Mouse (Mus musculus): ENCODE measurements around the gene Ighmbp2.
A peak's percentile ranks its signal among the peaks of the same experiment; 100 is the strongest.
"Not testable (repeated sequence)": the region's sequence is repeated elsewhere in the genome, so short reads cannot be mapped to it uniquely, and the experiment has no call there.

Ighmbp2 gene

GRCm38 (mm10) chr19:3281886-3282285, 931 bp downstream of the Ighmbp2 start:
- DNase-seq, result no peak

- DNase-seq, result peak in 1 of 2 experiments; percentile 10
Observed at GRCm38 (mm10) chr19:3275744-3276365, 7.0 kb downstream of the Ighmbp2 start.

GRCm38 (mm10) chr19:3273331-3273730, 9.5 kb downstream of the Ighmbp2 start:
- no peak for DNase-seq

- no peak for DNase-seq
Observed at GRCm38 (mm10) chr19:3271366-3271765, 11.5 kb downstream of the Ighmbp2 start.

GRCm38 (mm10) chr19:3269803-3270202, 13.0 kb downstream of the Ighmbp2 start:
- DNase-seq, result no peak

GRCm38 (mm10) chr19:3269279-3269678, 13.5 kb downstream of the Ighmbp2 start:
- peak in 1 of 2 experiments; percentile 0 for DNase-seq

GRCm38 (mm10) chr19:3268218-3268980, 14.4 kb downstream of the Ighmbp2 start:
- peak in 1 of 2 experiments; percentile 2 for DNase-seq

GRCm38 (mm10) chr19:3267340-3267739, 15.5 kb downstream of the Ighmbp2 start:
- no peak for DNase-seq

GRCm38 (mm10) chr19:3266676-3267075, 16.1 kb downstream of the Ighmbp2 start:
- no peak for DNase-seq

GRCm38 (mm10) chr19:3266136-3266535, 16.7 kb downstream of the Ighmbp2 start:
- DNase-seq, result peak in 1 of 2 experiments; percentile 0

GRCm38 (mm10) chr19:3265180-3265579, 17.6 kb downstream of the Ighmbp2 start:
- DNase-seq, result peak in 1 of 2 experiments; percentile 1

- DNase-seq, result no peak
Observed at GRCm38 (mm10) chr19:3264348-3264747, 18.5 kb downstream of the Ighmbp2 start.

GRCm38 (mm10) chr19:3261764-3262525, 20.9 kb downstream of the Ighmbp2 start:
- DNase-seq, result no peak

- no peak for DNase-seq
Observed at GRCm38 (mm10) chr19:3261336-3261735, 21.5 kb downstream of the Ighmbp2 start.

- no peak for DNase-seq
Observed at GRCm38 (mm10) chr19:3260591-3260990, 22.2 kb downstream of the Ighmbp2 start.

GRCm38 (mm10) chr19:3260016-3260415, 22.8 kb downstream of the Ighmbp2 start:
- DNase-seq, result no peak

- not testable (repeated sequence) for DNase-seq
Observed at GRCm38 (mm10) chr19:3225261-3225660, 57.6 kb downstream of the Ighmbp2 start.

- DNase-seq, result not testable (repeated sequence)
Observed at GRCm38 (mm10) chr19:3214937-3215336, 67.9 kb downstream of the Ighmbp2 start.
